Mouse (Mus musculus) neural tube, embryonic 11.5 days (tissue): ENCODE data around the gene Prrc2a. TPM values are rescaled to one million over a fixed set of nuclear protein-coding genes. Genes with fewer than 3 reads are reported as not detected.

ENCODE experiments used
- ATAC-seq: fragments of 200-750 bp; cut with Nextera tagmentation; 2 replicates; pipeline ENCODE4 v1.8.0; 2017; ENCODE audit warnings: moderate number of reproducible peaks, mild to moderate bottlenecking, moderate TSS enrichment, moderate library complexity; ENCODE audit not compliant: insufficient read depth, low FRiP score, low TSS enrichment
- DNase-seq: peaks from one replicate; pipeline ENCODE4 v3.0.0-alpha.2; 2015; ENCODE audit warnings: low spot score
- H3K27ac ChIP-seq: fragments of 300-500 bp; sonication (generic); 2 replicates; pipeline ENCODE4 v1.5.1; 2014; ENCODE audit warnings: low read depth, mild to moderate bottlenecking, low read length
- H3K27me3 ChIP-seq: fragments of 300-500 bp; sonication (generic); 2 replicates; pipeline ENCODE4 v1.6.1; 2014; ENCODE audit warnings: mild to moderate bottlenecking, low read length, mixed read lengths; ENCODE audit not compliant: control insufficient read depth, insufficient read depth
- H3K36me3 ChIP-seq: fragments of 300-500 bp; sonication (generic); 2 replicates; pipeline ENCODE4 v1.6.1; 2014; ENCODE audit warnings: mild to moderate bottlenecking, low read length, moderate library complexity, mixed read lengths; ENCODE audit not compliant: control insufficient read depth, insufficient read depth
- H3K4me1 ChIP-seq: fragments of 300-500 bp; sonication (generic); 2 replicates; pipeline ENCODE4 v1.6.1; 2014; ENCODE audit warnings: low read length, mixed read lengths; ENCODE audit not compliant: control insufficient read depth, insufficient read depth
- H3K4me2 ChIP-seq: fragments of 300-500 bp; sonication (generic); 2 replicates; pipeline ENCODE4 v1.6.1; 2014; ENCODE audit warnings: low read depth, mild to moderate bottlenecking, moderate library complexity
- H3K4me3 ChIP-seq: fragments of 300-500 bp; sonication (generic); 2 replicates; pipeline ENCODE4 v1.5.1; 2014; ENCODE audit warnings: low read depth, low read length
- H3K9ac ChIP-seq: fragments of 300-500 bp; sonication (generic); 2 replicates; pipeline ENCODE4 v1.6.1; 2014; ENCODE audit warnings: mild to moderate bottlenecking, low read length
- H3K9me3 ChIP-seq: fragments of 300-500 bp; sonication (generic); 2 replicates; pipeline ENCODE4 v1.6.1; 2016; ENCODE audit warnings: low read length; ENCODE audit not compliant: control insufficient read depth
- WGBS: fragments of 180-500 bp; shearing (Covaris S2); extraction: QIAGEN DNeasy Blood & Tissue Kit; methylation state at CpG from one replicate; pipeline ENCODE4 v1.1.7; 2014; 5-methylcytosine and 5-hydroxymethylcytosine counted together
- polyA plus RNA-seq: library from polyadenylated mRNA; unstranded; fragments of >200 nt; fragmentation: Nextera tagmentation; extraction: Ambion mirVana; gene quantifications from 2 replicates; pipeline ENCODE4 v1.2.1, GENCODE M21; 2014

Prrc2a gene
- polyA plus RNA-seq, 1 experiment from 2014 or later: 185 TPM

DNA sequence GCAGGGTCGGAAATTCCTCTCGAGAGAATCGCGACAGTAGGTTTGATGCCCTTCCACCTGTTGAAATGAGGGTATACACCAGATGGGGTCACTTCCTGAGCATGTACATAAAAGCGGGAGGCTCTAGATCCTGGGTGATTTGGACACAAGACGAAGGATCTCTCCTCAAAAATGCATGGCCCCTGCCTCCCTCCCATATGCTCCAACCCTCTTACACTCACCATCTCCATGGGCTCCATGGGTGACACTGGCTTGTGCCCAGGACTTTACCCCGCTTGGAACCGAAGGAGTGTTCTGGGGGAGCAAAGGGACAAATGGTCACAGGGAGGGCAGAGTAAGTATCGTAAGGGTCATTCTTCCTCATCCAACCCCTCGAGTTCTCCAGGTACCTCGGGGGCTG lies 3.3 kb downstream of the Prrc2a start:
- ATAC-seq (no peak), DNase-seq (no peak)
- Histone ChIP-seq H3K4me3 (no peak overlapping the region), H3K36me3 (peaks cover 52% of the 10 kb centered on the region), H3K4me2 (no peak overlapping the region), H3K27me3 (no peaks in the 10 kb centered on the region), H3K27ac (no peak overlapping the region), H3K9me3 (no peaks in the 10 kb centered on the region), H3K9ac (no peak overlapping the region), H3K4me1 (peaks cover 16% of the 10 kb centered on the region)
- WGBS: 86% methylated on average over 11 of the region's 11 CpGs

- ATAC-seq: no peak
- H3K9me3 ChIP-seq: no peaks in the 10 kb centered on the region
- WGBS: 93% methylated on average over 7 of the region's 7 CpGs
Measured at GRCm38 (mm10) chr17:35159638-35160037, 5.1 kb downstream of the Prrc2a start.

GRCm38 (mm10) chr17:35158850-35159593 lies 5.7 kb downstream of the Prrc2a start:
- no peak overlapping the region for H3K27ac ChIP-seq
- ATAC-seq: no peak
- no peak overlapping the region for H3K4me2 ChIP-seq
- H3K9me3 ChIP-seq: no peaks in the 10 kb centered on the region
- H3K4me1 ChIP-seq: peaks cover 8% of the 10 kb centered on the region
- no peak for DNase-seq
- no peak overlapping the region for H3K9ac ChIP-seq
- no peaks in the 10 kb centered on the region for H3K27me3 ChIP-seq
- peaks cover 76% of the 10 kb centered on the region for H3K36me3 ChIP-seq
- no peak overlapping the region for H3K4me3 ChIP-seq
- WGBS: 97% methylated on average over 16 of the region's 16 CpGs

More at GRCm38 (mm10) chr17:35159638-35160037, 5.1 kb downstream of the Prrc2a start:
- peaks cover 70% of the 10 kb centered on the region for H3K36me3 ChIP-seq
- no peak overlapping the region for H3K27ac ChIP-seq
- no peak overlapping the region for H3K4me3 ChIP-seq
- no peak overlapping the region for H3K9ac ChIP-seq
- peaks cover 8% of the 10 kb centered on the region for H3K4me1 ChIP-seq
- no peak overlapping the region for H3K4me2 ChIP-seq
- DNase-seq: no peak
- H3K27me3 ChIP-seq: no peaks in the 10 kb centered on the region

- WGBS: 94% methylated on average over 8 of the region's 8 CpGs
- no peak for DNase-seq
- Histone ChIP-seq H3K9ac (no peak overlapping the region), H3K27me3 (no peaks in the 10 kb centered on the region), H3K27ac (no peak overlapping the region), H3K4me3 (no peak overlapping the region), H3K4me1 (peaks cover 3% of the 10 kb centered on the region), H3K9me3 (no peaks in the 10 kb centered on the region), H3K4me2 (no peak overlapping the region), H3K36me3 (peaks cover 89% of the 10 kb centered on the region)
- no peak for ATAC-seq
Measured at GRCm38 (mm10) chr17:35157661-35158175, 7.0 kb downstream of the Prrc2a start.

DNA sequence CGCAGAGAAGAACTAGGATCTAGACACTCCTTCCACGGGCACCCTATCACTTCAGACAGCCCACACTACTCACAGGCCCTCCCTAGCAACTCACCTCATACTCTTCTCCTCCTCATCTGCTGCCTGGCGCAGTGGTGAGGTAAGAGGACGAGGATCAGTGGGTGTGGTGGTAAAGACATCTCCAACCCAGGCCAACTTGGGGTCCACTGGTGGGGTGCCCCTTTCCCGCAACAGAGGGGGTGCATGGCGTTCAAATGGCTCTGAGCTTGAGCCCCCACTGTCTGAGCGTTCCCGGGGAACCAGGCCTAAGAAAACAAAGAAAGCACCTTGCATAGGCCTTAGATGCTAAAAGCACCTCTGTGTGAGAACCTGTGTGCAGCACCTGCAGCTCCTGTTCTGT lies 7.4 kb downstream of the Prrc2a start:
- H3K27me3 ChIP-seq: no peaks in the 10 kb centered on the region
- no peak overlapping the region for H3K9ac ChIP-seq
- H3K4me1 ChIP-seq: no peaks in the 10 kb centered on the region; the same call in 1 of the 2 replicates
- H3K27ac ChIP-seq: no peak overlapping the region
- no peak for ATAC-seq
- H3K36me3 ChIP-seq: peaks cover 90% of the 10 kb centered on the region
- 94% methylated on average over 8 of the region's 8 CpGs for WGBS
- H3K4me3 ChIP-seq: no peak overlapping the region
- DNase-seq: no peak
- no peak overlapping the region for H3K4me2 ChIP-seq
- no peaks in the 10 kb centered on the region for H3K9me3 ChIP-seq

DNA sequence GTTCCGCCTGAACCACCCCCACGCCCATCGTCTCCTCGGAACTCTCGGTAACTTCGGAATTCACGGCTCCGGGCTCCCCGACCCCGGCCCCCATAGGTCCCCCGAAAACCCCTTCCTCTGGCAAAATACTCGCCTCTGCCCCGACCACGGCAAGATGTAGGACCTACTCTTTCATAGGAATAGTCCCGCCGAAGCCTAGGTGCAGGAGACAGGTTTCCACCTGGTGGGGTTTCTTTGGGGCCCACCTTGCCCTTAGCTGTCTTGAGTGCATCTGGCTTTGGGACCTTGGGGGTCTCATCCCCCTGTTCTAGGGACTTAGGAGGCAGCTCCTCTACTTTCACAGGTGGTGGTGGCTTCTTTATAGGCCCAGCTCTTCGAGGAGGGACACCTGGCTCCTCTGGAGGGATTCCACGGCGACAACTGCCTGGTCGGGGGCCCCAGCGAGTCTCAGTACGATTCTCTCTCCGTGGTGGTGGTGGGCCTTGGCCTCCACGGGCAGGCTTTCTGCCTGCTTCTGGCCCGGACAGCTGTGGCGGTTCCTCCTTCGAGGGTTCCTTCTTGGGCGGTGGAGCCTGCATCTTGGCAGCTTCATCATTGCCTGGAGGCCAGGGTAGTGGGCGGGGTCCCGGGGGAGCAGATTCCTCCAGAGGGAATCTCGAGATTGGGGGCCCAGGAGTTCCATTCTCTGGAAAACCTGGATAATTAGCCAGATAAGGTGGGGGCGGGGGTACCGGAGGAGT lies 8.1 kb downstream of the Prrc2a start:
- no peak overlapping the region for H3K4me3 ChIP-seq
- 92% methylated on average over 33 of the region's 33 CpGs for WGBS

GRCm38 (mm10) chr17:35155451-35155850 lies 9.2 kb downstream of the Prrc2a start:
- ATAC-seq: no peak
- WGBS: 94% methylated on average over 12 of the region's 12 CpGs
- no peak overlapping the region for H3K9ac ChIP-seq

More for the DNA sequence above, 8.1 kb downstream of the Prrc2a start:
- no peaks in the 10 kb centered on the region for H3K9me3 ChIP-seq
- H3K27ac ChIP-seq: no peak overlapping the region
- no peak for DNase-seq
- H3K36me3 ChIP-seq: peaks cover 90% of the 10 kb centered on the region
- H3K27me3 ChIP-seq: no peaks in the 10 kb centered on the region
- no peak overlapping the region for H3K9ac ChIP-seq
- H3K4me2 ChIP-seq: no peak overlapping the region
- ATAC-seq: no peak
- no peaks in the 10 kb centered on the region for H3K4me1 ChIP-seq

GRCm38 (mm10) chr17:35154616-35155015 lies 10.1 kb downstream of the Prrc2a start:
- Histone ChIP-seq H3K9ac (no peak overlapping the region), H3K4me2 (no peak overlapping the region), H3K4me1 (no peaks in the 10 kb centered on the region), H3K36me3 (peaks cover 89% of the 10 kb centered on the region), H3K4me3 (no peak overlapping the region), H3K27me3 (no peaks in the 10 kb centered on the region), H3K27ac (no peak overlapping the region), H3K9me3 (no peaks in the 10 kb centered on the region)
- no peak for DNase-seq
- WGBS: 82% methylated on average over 7 of the region's 7 CpGs
- no peak for ATAC-seq

More at GRCm38 (mm10) chr17:35155451-35155850, 9.2 kb downstream of the Prrc2a start:
- H3K4me3 ChIP-seq: no peak overlapping the region
- no peaks in the 10 kb centered on the region for H3K9me3 ChIP-seq
- H3K27me3 ChIP-seq: no peaks in the 10 kb centered on the region
- no peak for DNase-seq
- H3K4me2 ChIP-seq: no peak overlapping the region
- no peak overlapping the region for H3K27ac ChIP-seq
- no peaks in the 10 kb centered on the region for H3K4me1 ChIP-seq
- H3K36me3 ChIP-seq: peaks cover 90% of the 10 kb centered on the region
